Mouse (Mus musculus) MEL (cell line): Measurements from ENCODE around the gene Pcdh9. TPM values are rescaled to one million over a fixed set of nuclear protein-coding genes. Genes with fewer than 3 reads are reported as not detected.

Experiments
- DNase-seq: peaks from one replicate; pipeline ENCODE4 v3.0.0; 2011; ENCODE audit warnings: low read depth, low spot score
- H3K27ac ChIP-seq: 2 replicates; pipeline ENCODE4 v1.5.1; 2012; ENCODE audit warnings: low read depth, mild to moderate bottlenecking, control low read depth, low read length, moderate library complexity; ENCODE audit not compliant: control insufficient read depth
- H3K27me3 ChIP-seq, 2 experiments: fragments of 150-350 bp in 1 of 2; sonication (generic) in 1 of 2; 2 replicates each; pipeline ENCODE4 v1.6.1; 2012; ENCODE audit warnings: low read length in 2 of 2, mild to moderate bottlenecking in 2 of 2, improper control_type of control experiment in 1 of 2, moderate library complexity in 1 of 2; ENCODE audit not compliant: insufficient read depth in 2 of 2, control insufficient read depth in 1 of 2
- H3K36me3 ChIP-seq, 2 experiments: 2 replicates each; pipeline ENCODE4 v1.6.1; 2012 to 2014; ENCODE audit warnings: low read length in 2 of 2, improper control_type of control experiment in 1 of 2, inconsistent platforms in 1 of 2, mild to moderate bottlenecking in 1 of 2; ENCODE audit not compliant: insufficient read depth in 2 of 2, control insufficient read depth in 1 of 2
- H3K4me1 ChIP-seq, 2 experiments: fragments of 150-350 bp in 1 of 2; sonication (generic) in 1 of 2; 2 replicates each; pipeline ENCODE4 v1.6.1; 2012; ENCODE audit warnings: low read length in 2 of 2, improper control_type of control experiment in 1 of 2, mild to moderate bottlenecking in 1 of 2; ENCODE audit not compliant: insufficient read depth in 2 of 2, control insufficient read depth in 1 of 2
- H3K4me3 ChIP-seq, 2 experiments: fragments of 150-350 bp in 1 of 2; sonication (generic) in 1 of 2; 2 replicates each; pipeline ENCODE4 v1.5.1; 2012; ENCODE audit warnings: low read depth in 2 of 2, low read length in 2 of 2, mild to moderate bottlenecking in 2 of 2, moderate library complexity in 2 of 2, control low read depth in 1 of 2, improper control_type of control experiment in 1 of 2; ENCODE audit not compliant: control insufficient read depth in 1 of 2, insufficient read depth in 1 of 2
- H3K79me2 ChIP-seq: 2 replicates; pipeline ENCODE4 v1.6.1; 2012; ENCODE audit warnings: mild to moderate bottlenecking, low read length, moderate library complexity; ENCODE audit not compliant: control insufficient read depth, poor library complexity, insufficient read depth
- H3K9ac ChIP-seq: 2 replicates; pipeline ENCODE4 v1.6.1; 2012; ENCODE audit warnings: low read depth, mild to moderate bottlenecking, control low read depth, low read length, moderate library complexity; ENCODE audit not compliant: control insufficient read depth, poor library complexity, severe bottlenecking
- H3K9me3 ChIP-seq: fragments of 150-350 bp; sonication (generic); replicated peaks from 2 replicates; pipeline ENCODE4 v1.6.1; 2012; ENCODE audit warnings: mild to moderate bottlenecking, low read length, improper control_type of control experiment, moderate library complexity; ENCODE audit not compliant: insufficient read depth
- CTCF ChIP-seq, 3 experiments: IDR thresholded peaks in 2 of 3; conservative IDR thresholded peaks in 1 of 3; 2 replicates each; pipeline ENCODE4 v1.5.1; 2011 to 2012; ENCODE audit warnings: low read length in 3 of 3, low read depth in 2 of 3, mild to moderate bottlenecking in 2 of 3, improper control_type of control experiment in 1 of 3, inconsistent platforms in 1 of 3, mixed read lengths in 1 of 3, moderate library complexity in 1 of 3; ENCODE audit not compliant: control insufficient read depth in 1 of 3, insufficient read depth in 1 of 3, poor library complexity in 1 of 3, severe bottlenecking in 1 of 3
- GABPA ChIP-seq: IDR thresholded peaks from 2 replicates; pipeline ENCODE4 v1.6.1; 2012; ENCODE audit warnings: low read depth, mild to moderate bottlenecking, inconsistent platforms, low read length, improper control_type of control experiment, moderate library complexity
- GATA1 ChIP-seq: IDR thresholded peaks from 2 replicates; pipeline ENCODE4 v1.6.1; 2011; ENCODE audit warnings: low read depth, low read length, improper control_type of control experiment
- HCFC1 ChIP-seq: IDR thresholded peaks from 2 replicates; pipeline ENCODE4 v1.6.1; 2012; ENCODE audit warnings: low read depth, mild to moderate bottlenecking, inconsistent platforms, low read length, improper control_type of control experiment, moderate library complexity
- KAT2A ChIP-seq: conservative IDR thresholded peaks from 2 replicates; pipeline ENCODE4 v1.6.1; 2012; ENCODE audit warnings: low read depth, low read length, improper control_type of control experiment, inconsistent platforms
- MAFK ChIP-seq: IDR thresholded peaks from 2 replicates; pipeline ENCODE4 v1.6.1; 2011; ENCODE audit warnings: low read depth, mild to moderate bottlenecking, low read length, improper control_type of control experiment, borderline replicate concordance
- MAX ChIP-seq: IDR thresholded peaks from 2 replicates; pipeline ENCODE4 v1.6.1; 2011; ENCODE audit warnings: low read length, improper control_type of control experiment
- MAZ ChIP-seq: IDR thresholded peaks from 2 replicates; pipeline ENCODE4 v1.6.1; 2012; ENCODE audit warnings: low read depth, mild to moderate bottlenecking, inconsistent platforms, low read length, improper control_type of control experiment
- MEF2A ChIP-seq: IDR thresholded peaks from 2 replicates; pipeline ENCODE4 v1.6.1; 2014; ENCODE audit warnings: low read depth, mild to moderate bottlenecking, inconsistent platforms, low read length, improper control_type of control experiment; ENCODE audit not compliant: poor library complexity, insufficient replicate concordance, severe bottlenecking; ENCODE audit errors: extremely low read depth
- MXI1 ChIP-seq: IDR thresholded peaks from 2 replicates; pipeline ENCODE4 v1.6.1; 2011; ENCODE audit warnings: mild to moderate bottlenecking, low read depth, low read length, improper control_type of control experiment
- MYB ChIP-seq: IDR thresholded peaks from 2 replicates; pipeline ENCODE4 v1.6.1; 2011; ENCODE audit warnings: mild to moderate bottlenecking, low read depth, low read length, improper control_type of control experiment
- NELFE ChIP-seq: IDR thresholded peaks from 2 replicates; pipeline ENCODE4 v1.6.1; 2011; ENCODE audit warnings: low read depth, low read length, improper control_type of control experiment
- POLR2A ChIP-seq, 2 experiments: IDR thresholded peaks; 2 replicates each; pipeline ENCODE4 v1.6.1; 2011 to 2012; ENCODE audit warnings: low read length in 2 of 2, mild to moderate bottlenecking in 2 of 2, control low read depth in 1 of 2, improper control_type of control experiment in 1 of 2, low read depth in 1 of 2, moderate library complexity in 1 of 2; ENCODE audit not compliant: control insufficient read depth in 1 of 2, insufficient read depth in 1 of 2, poor library complexity in 1 of 2
- POLR2AphosphoS5 ChIP-seq: IDR thresholded peaks from 2 replicates; pipeline ENCODE4 v1.6.1; 2012; ENCODE audit warnings: low read depth, borderline replicate concordance, mild to moderate bottlenecking, inconsistent platforms, low read length, moderate library complexity, mixed read lengths
- SMC3 ChIP-seq: IDR thresholded peaks from 2 replicates; pipeline ENCODE4 v1.6.1; 2011; ENCODE audit warnings: low read depth, low read length, improper control_type of control experiment
- TAL1 ChIP-seq: IDR thresholded peaks from 2 replicates; pipeline ENCODE4 v1.6.1; 2012; ENCODE audit warnings: mild to moderate bottlenecking, inconsistent platforms, low read length, moderate library complexity, mixed read lengths
- TCF12 ChIP-seq: IDR thresholded peaks from 2 replicates; pipeline ENCODE4 v1.6.1; 2014; ENCODE audit warnings: low read depth, mild to moderate bottlenecking, inconsistent platforms, low read length, improper control_type of control experiment, moderate library complexity
- USF1 ChIP-seq: IDR thresholded peaks from 2 replicates; pipeline ENCODE4 v1.6.1; 2014; ENCODE audit warnings: low read depth, mild to moderate bottlenecking, inconsistent platforms, low read length, improper control_type of control experiment, moderate library complexity
- USF2 ChIP-seq, 2 experiments: IDR thresholded peaks; 2 replicates each; pipeline ENCODE4 v1.6.1; 2011 to 2012; ENCODE audit warnings: improper control_type of control experiment in 2 of 2, low read length in 2 of 2, borderline replicate concordance in 1 of 2, inconsistent platforms in 1 of 2, low read depth in 1 of 2, mild to moderate bottlenecking in 1 of 2; ENCODE audit not compliant: insufficient read depth in 1 of 2
- ZC3H11A ChIP-seq: IDR thresholded peaks from 2 replicates; pipeline ENCODE4 v1.6.1; 2012; ENCODE audit warnings: low read depth, mild to moderate bottlenecking, inconsistent platforms, low read length, improper control_type of control experiment
- ZKSCAN1 ChIP-seq: IDR thresholded peaks from 2 replicates; pipeline ENCODE4 v1.6.1; 2012; ENCODE audit warnings: low read depth, mild to moderate bottlenecking, inconsistent platforms, low read length, improper control_type of control experiment, moderate library complexity
- polyA plus RNA-seq, 2 experiments: library from polyadenylated mRNA; stranded (reverse) in 1 of 2; unstranded in 1 of 2; fragments of >175 nt in 1 of 2; fragments of >200 nt in 1 of 2; gene quantifications; 2 replicates each; pipeline versions ENCODE4 v1.2.1 to v1.2.4; 2012; ENCODE audit warnings: low replicate concordance in 2 of 2, low read depth in 1 of 2; ENCODE audit not compliant: insufficient read length in 2 of 2, insufficient read depth in 1 of 2, missing spikeins in 1 of 2
- total RNA-seq: library from RNA; depleted of rRNA; stranded (reverse); fragments of 300-350 nt; gene quantifications from 2 replicates; pipeline ENCODE4 v1.2.3, GENCODE M21; 2012

Pcdh9 gene
- total and polyA plus RNA-seq, 3 experiments = not detected

DNA sequence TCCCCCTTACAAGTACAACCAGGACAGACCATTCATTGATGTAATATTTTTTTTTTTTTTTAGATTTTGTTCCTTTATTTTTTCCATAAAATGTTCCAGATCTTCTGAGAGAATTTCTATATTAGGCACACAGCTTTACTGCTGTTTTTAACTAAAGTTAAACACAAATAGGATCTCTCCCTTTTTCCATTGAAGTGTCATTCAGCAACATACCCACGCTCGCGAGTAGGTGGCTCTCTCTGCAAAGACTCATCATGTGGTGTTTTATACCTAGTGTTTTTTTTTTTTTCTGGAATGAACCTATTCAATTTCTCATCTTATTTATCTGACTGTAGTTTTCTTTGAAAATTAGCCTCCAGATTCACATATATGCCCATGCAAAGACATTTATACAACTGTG lies 282.9 kb downstream of the Pcdh9 start:
- Histone ChIP-seq H3K9ac (no peak overlapping the region), H3K27me3 (no peaks in the 10 kb centered on the region), H3K4me3 (no peak overlapping the region), H3K36me3 (no peaks in the 10 kb centered on the region), H3K27ac (no peak overlapping the region), H3K9me3 (no peaks in the 10 kb centered on the region), H3K79me2 (no peaks in the 10 kb centered on the region), H3K4me1 (no peaks in the 10 kb centered on the region)
- TF ChIP-seq MAX (no peak), KAT2A (no peak), TCF12 (no peak), TAL1 (no peak), ZC3H11A (no peak), MXI1 (no peak)
- no peak for DNase-seq

DNA sequence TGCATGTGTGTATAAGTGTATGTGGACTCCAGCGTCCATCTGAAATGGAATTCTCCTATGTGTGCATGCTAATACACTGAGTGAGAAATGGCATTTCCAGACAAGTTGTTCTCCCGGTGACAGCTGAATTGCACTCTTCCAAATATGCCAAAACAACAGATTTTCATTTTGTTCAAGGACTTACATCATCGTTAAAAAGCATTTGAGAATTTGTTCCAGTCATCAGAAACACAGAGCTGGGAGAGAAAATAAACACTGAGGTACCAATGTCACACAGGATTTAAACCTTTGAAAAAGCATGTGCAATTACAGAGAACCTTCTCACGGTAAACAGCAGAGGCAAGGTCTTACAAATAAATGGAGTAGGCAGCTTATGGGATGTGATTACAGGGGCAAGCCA lies 290.5 kb downstream of the Pcdh9 start:
- Histone ChIP-seq H3K27me3 (no peaks in the 10 kb centered on the region), H3K36me3 (no peaks in the 10 kb centered on the region), H3K4me3 (no peak overlapping the region), H3K79me2 (no peaks in the 10 kb centered on the region), H3K4me1 (no peaks in the 10 kb centered on the region), H3K9me3 (no peaks in the 10 kb centered on the region), H3K9ac (no peak overlapping the region), H3K27ac (no peak overlapping the region)
- DNase-seq = no peak
- TF ChIP-seq MYB (no peak), MAZ (no peak), POLR2AphosphoS5 (no peak), GABPA (no peak), USF2 (IDR thresholded peaks at IDR 0.05; ENCODE audit: borderline replicate concordance in 1 of 2, insufficient read depth in 1 of 2, low read depth in 1 of 2, low read length in 2 of 2) (no peak), POLR2A (IDR thresholded peaks at IDR 0.05; ENCODE audit: control insufficient read depth in 1 of 2, insufficient read depth in 1 of 2, low read depth in 1 of 2, low read length in 2 of 2, poor library complexity in 1 of 2) (no peak), ZKSCAN1 (no peak), MEF2A (no peak), HCFC1 (no peak), SMC3 (no peak), GATA1 (no peak), CTCF (IDR thresholded peaks at IDR 0.05 in 2 of 3, conservative IDR thresholded peaks at IDR 0.05 in 1 of 3; ENCODE audit: control insufficient read depth in 1 of 3, insufficient read depth in 1 of 3, low read depth in 2 of 3, low read length in 3 of 3, poor library complexity in 1 of 3, severe bottlenecking in 1 of 3) (no peak), NELFE (no peak), MAFK (no peak), TCF12 (no peak), USF1 (no peak)
